Mouse (Mus musculus): ENCODE measurements around the gene Olfr735.

Gene Olfr735

GRCm38 (mm10) chr14:50348796-50349195 lies at the start of gene Olfr735:
Gene Olfr735, minus strand, starts transcription at chr14:50348872.
- no peak for DNase-seq

GRCm38 (mm10) chr14:50380863-50381262 lies 32.2 kb upstream of the Olfr735 start, which contains the start of gene Olfr736:
Gene Olfr736, plus strand, starts transcription at chr14:50381163.
- no peak for DNase-seq

- DNase-seq, result no peak
Observed at GRCm38 (mm10) chr14:50363561-50363960, 14.9 kb upstream of the Olfr735 start.

GRCm38 (mm10) chr14:50360480-50360879 lies 11.8 kb upstream of the Olfr735 start:
- no peak for DNase-seq

- DNase-seq, result no peak
Observed at GRCm38 (mm10) chr14:50357593-50357992, 8.9 kb upstream of the Olfr735 start, which contains the start of gene Tlr11. Gene Tlr11, plus strand, starts transcription at chr14:50357914.

- DNase-seq, result no peak
Observed at GRCm38 (mm10) chr14:50356725-50357124, 8.1 kb upstream of the Olfr735 start.

- DNase-seq, result no peak
Observed at GRCm38 (mm10) chr14:50352438-50352837, 3.8 kb upstream of the Olfr735 start.

- no peak for DNase-seq
Observed at GRCm38 (mm10) chr14:50326661-50327060, 22.0 kb downstream of the Olfr735 start, which contains the start of gene Olfr734. Gene Olfr734, minus strand, starts transcription at chr14:50326761.

- no peak for DNase-seq
Observed at GRCm38 (mm10) chr14:50301422-50301821, 47.2 kb downstream of the Olfr735 start, which contains the start of gene Olfr733. Gene Olfr733, minus strand, starts transcription at chr14:50301522.
